Mouse (Mus musculus) cerebellum, adult 2 months (tissue): ENCODE data around the gene Gm17387. TPM values are rescaled to one million over a fixed set of nuclear protein-coding genes. Genes with fewer than 3 reads are reported as not detected.

Source experiments
- DNase-seq, 2 experiments: peaks; one replicate each; pipeline ENCODE4 v3.0.0; 2021
- H3K27ac ChIP-seq: fragments of 200-500 bp; 2 replicates; pipeline ENCODE4 v1.5.1; 2012; ENCODE audit warnings: low read length, control low read depth, inconsistent platforms; ENCODE audit not compliant: insufficient read depth
- H3K27me3 ChIP-seq: fragments of 200-500 bp; 2 replicates; pipeline ENCODE4 v1.6.1; 2012; ENCODE audit warnings: inconsistent platforms, mild to moderate bottlenecking, low read length, moderate library complexity; ENCODE audit not compliant: control insufficient read depth, insufficient read depth
- H3K4me1 ChIP-seq: fragments of 200-500 bp; 2 replicates; pipeline ENCODE4 v1.6.1; 2011; ENCODE audit warnings: low read length; ENCODE audit not compliant: control insufficient read depth, insufficient read depth
- H3K4me3 ChIP-seq: fragments of 200-500 bp; replicated peaks from 2 replicates; pipeline ENCODE3; 2011; ENCODE audit warnings: mild to moderate bottlenecking, low read depth, low read length, control low read depth; ENCODE audit not compliant: insufficient read depth
- CTCF ChIP-seq: fragments of 200-500 bp; IDR thresholded peaks from 2 replicates; pipeline ENCODE4 v1.5.1; 2011; ENCODE audit warnings: low read depth, mild to moderate bottlenecking, control low read depth, low read length, moderate library complexity, borderline replicate concordance; ENCODE audit not compliant: insufficient read depth
- POLR2A ChIP-seq: fragments of 200-500 bp; IDR thresholded peaks from 2 replicates; pipeline ENCODE4 v1.6.1; 2011; ENCODE audit warnings: low read length, control low read depth, borderline replicate concordance; ENCODE audit not compliant: insufficient read depth
- WGBS: fragments of 180-500 bp; shearing (Covaris S2); methylation state at CpG from one replicate; pipeline ENCODE4 v1.1.7; 2018; 5-methylcytosine and 5-hydroxymethylcytosine counted together
- polyA plus RNA-seq: library from polyadenylated mRNA; depleted of rRNA; stranded (reverse); fragments of >200 nt; gene quantifications from 2 replicates; pipeline ENCODE4 v1.2.3, GENCODE M21; 2012; rRNA removed

The Gm17387 gene
- polyA plus RNA-seq, 1 experiment: not detected

GRCm38 (mm10) chr7:141064175-141064574 is 35.2 kb downstream of the Gm17387 start:
- TF ChIP-seq CTCF (no peak), POLR2A (no peak)
- no peaks in the 10 kb centered on the region for H3K27me3 ChIP-seq
- DNase-seq: no peak
- peaks cover 20% of the 10 kb centered on the region for H3K4me1 ChIP-seq
- H3K4me3 ChIP-seq: no peak overlapping the region
- no peak overlapping the region for H3K27ac ChIP-seq
- WGBS: 89% methylated on average over 7 of the region's 7 CpGs

- no peak for DNase-seq
- Histone ChIP-seq H3K4me3 (no peak overlapping the region), H3K27ac (no peak overlapping the region), H3K27me3 (no peaks in the 10 kb centered on the region), H3K4me1 (peaks cover 20% of the 10 kb centered on the region)
- WGBS: 68% methylated on average over 7 of the region's 7 CpGs
- TF ChIP-seq POLR2A (no peak), CTCF (no peak)
Observed at GRCm38 (mm10) chr7:141064576-141064975, 35.6 kb downstream of the Gm17387 start.

GRCm38 (mm10) chr7:141068351-141068750 is 39.4 kb downstream of the Gm17387 start:
- no peak for TF ChIP-seq CTCF
- no peak for TF ChIP-seq POLR2A
- DNase-seq: peak in 1 of 2 experiments; percentile 15
- Histone ChIP-seq H3K4me1 (peaks cover 5% of the 10 kb centered on the region), H3K27me3 (no peaks in the 10 kb centered on the region), H3K4me3 (no peak overlapping the region), H3K27ac (no peak overlapping the region)
- WGBS: 84% methylated on average over 19 of the region's 19 CpGs

- 2% methylated on average over 51 of the region's 51 CpGs for WGBS
- H3K4me3 ChIP-seq: peak overlapping the region; percentile 36
- TF ChIP-seq POLR2A (peak; percentile 9; the same call in 1 of the 2 replicates), CTCF (peak; percentile 72; the same call in 1 of the 2 replicates)
- no peaks in the 10 kb centered on the region for H3K4me1 ChIP-seq
- H3K27ac ChIP-seq: no peak overlapping the region
- no peaks in the 10 kb centered on the region for H3K27me3 ChIP-seq
- peak; percentile 62 to 72 for DNase-seq
Observed at GRCm38 (mm10) chr7:141070058-141070862, 41.3 kb downstream of the Gm17387 start.

GRCm38 (mm10) chr7:141072017-141072745 is 43.2 kb downstream of the Gm17387 start:
- peak in 1 of 2 experiments; percentile 12 for DNase-seq
- no peaks in the 10 kb centered on the region for H3K4me1 ChIP-seq
- H3K27ac ChIP-seq: no peak overlapping the region
- TF ChIP-seq POLR2A (no peak), CTCF (peak; percentile 50; the same call in 1 of the 2 replicates)
- WGBS: 46% methylated on average over 23 of the region's 23 CpGs
- H3K4me3 ChIP-seq: no peak overlapping the region
- H3K27me3 ChIP-seq: no peaks in the 10 kb centered on the region

GRCm38 (mm10) chr7:141073782-141074181 is 44.9 kb downstream of the Gm17387 start:
- Histone ChIP-seq H3K27me3 (no peaks in the 10 kb centered on the region), H3K27ac (no peak overlapping the region), H3K4me3 (no peak overlapping the region), H3K4me1 (no peaks in the 10 kb centered on the region)
- WGBS: 74% methylated on average over 4 of the region's 4 CpGs
- DNase-seq: peak in 1 of 2 experiments; percentile 4
- TF ChIP-seq CTCF (no peak), POLR2A (no peak)

- WGBS: 93% methylated on average over 15 of the region's 15 CpGs
- TF ChIP-seq CTCF: no peak
- TF ChIP-seq POLR2A: no peak
- H3K4me3 ChIP-seq: no peak within 1 kb of the TSS
- no peaks in the 10 kb centered on the region for H3K27me3 ChIP-seq
- no peak within 1 kb of the TSS for H3K27ac ChIP-seq
- no peaks in the 10 kb centered on the region for H3K4me1 ChIP-seq
- DNase-seq: peak in 1 of 2 experiments; percentile 7
Observed at GRCm38 (mm10) chr7:141077841-141078240, 48.9 kb downstream of the Gm17387 start, which contains the start of gene Pkp3. Pkp3 (plus strand) TSS chr7:141078218.

GRCm38 (mm10) chr7:141078876-141079275 is 49.9 kb downstream of the Gm17387 start:
- peak in 1 of 2 experiments; percentile 5 for DNase-seq
- Histone ChIP-seq H3K4me3 (no peak overlapping the region), H3K4me1 (no peaks in the 10 kb centered on the region), H3K27ac (no peak overlapping the region), H3K27me3 (no peaks in the 10 kb centered on the region)
- TF ChIP-seq POLR2A (no peak), CTCF (no peak)
- WGBS: 77% methylated on average over 4 of the region's 4 CpGs

Other genes starting within 250 kb of the Gm17387 start
- gene Syce1, start 241.3 kb upstream of the Gm17387 start, polyA plus RNA-seq: 0.11 and 0.79 TPM in 2 replicates
- gene Zfp941, start 207.0 kb upstream of the Gm17387 start, polyA plus RNA-seq: 13.2 and 14.5 TPM in 2 replicates
- gene Urah, start 194.1 kb upstream of the Gm17387 start, polyA plus RNA-seq: 0.38 and 0.62 TPM in 2 replicates
- gene Scgb1c1, start 183.6 kb upstream of the Gm17387 start, polyA plus RNA-seq: not detected in 2 replicates
- 0.13 TPM in 1 of 2 replicates, not detected in the other for gene Odf3, start 181.3 kb upstream of the Gm17387 start, polyA plus RNA-seq
- gene Gm45785, start 172.8 kb upstream of the Gm17387 start, polyA plus RNA-seq: 0.15 and 0.25 TPM in 2 replicates
- 71.1 and 74.7 TPM in 2 replicates for gene Ric8a, start 172.2 kb upstream of the Gm17387 start, polyA plus RNA-seq
- 30.8 TPM in 2 replicates for gene Bet1l, start 171.6 kb upstream of the Gm17387 start, polyA plus RNA-seq
- gene Psmd13, start 147.2 kb upstream of the Gm17387 start, polyA plus RNA-seq: 107 and 109 TPM in 2 replicates
- gene Sirt3, start 146.8 kb upstream of the Gm17387 start, polyA plus RNA-seq: 93.6 and 99.4 TPM in 2 replicates
- gene Cox8b, start 128.7 kb upstream of the Gm17387 start, polyA plus RNA-seq: 4.9 and 7.9 TPM in 2 replicates
- 0.18 and 0.54 TPM in 2 replicates for gene Nlrp6, start 108.2 kb upstream of the Gm17387 start, polyA plus RNA-seq
- 5.6 and 6.6 TPM in 2 replicates for gene Pgghg, start 87.7 kb upstream of the Gm17387 start, polyA plus RNA-seq
- 0.16 TPM in 1 of 2 replicates, not detected in the other for gene Ifitm5, start 78.8 kb upstream of the Gm17387 start, polyA plus RNA-seq
- gene Gm45717, start 73.2 kb upstream of the Gm17387 start, polyA plus RNA-seq: not detected in 2 replicates
- gene Ifitm2, start 73.1 kb upstream of the Gm17387 start, polyA plus RNA-seq: 31.7 and 35.3 TPM in 2 replicates
- gene Ifitm1, start 61.9 kb upstream of the Gm17387 start, polyA plus RNA-seq: 19.9 and 20.0 TPM in 2 replicates
- 44.4 and 47.9 TPM in 2 replicates for gene Ifitm3, start 18.4 kb upstream of the Gm17387 start, polyA plus RNA-seq
- gene Ifitm6, start 11.2 kb upstream of the Gm17387 start, polyA plus RNA-seq: 0.56 and 0.87 TPM in 2 replicates
- gene B4galnt4, start 32.0 kb downstream of the Gm17387 start, polyA plus RNA-seq: 79.0 and 90.6 TPM in 2 replicates
- gene Pkp3, start 49.1 kb downstream of the Gm17387 start, polyA plus RNA-seq: 9.6 and 11.2 TPM in 2 replicates
- gene Sigirr, start 71.4 kb downstream of the Gm17387 start, polyA plus RNA-seq: 2.8 and 4.1 TPM in 2 replicates
- 0.08 TPM in 1 of 2 replicates, not detected in the other for gene Ano9, start 88.7 kb downstream of the Gm17387 start, polyA plus RNA-seq
- gene Ptdss2, start 93.3 kb downstream of the Gm17387 start, polyA plus RNA-seq: 62.4 and 64.2 TPM in 2 replicates
- gene Rnh1, start 143.7 kb downstream of the Gm17387 start, polyA plus RNA-seq: 66.9 and 67.4 TPM in 2 replicates
- 169 and 186 TPM in 2 replicates for gene Hras, start 164.9 kb downstream of the Gm17387 start, polyA plus RNA-seq
- gene Lrrc56, start 165.0 kb downstream of the Gm17387 start, polyA plus RNA-seq: 5.6 and 6.3 TPM in 2 replicates
- gene Lmntd2, start 184.9 kb downstream of the Gm17387 start, polyA plus RNA-seq: 0.19 and 0.26 TPM in 2 replicates
- gene Rassf7, start 186.7 kb downstream of the Gm17387 start, polyA plus RNA-seq: 5.5 TPM in 2 replicates
- gene Phrf1, start 199.7 kb downstream of the Gm17387 start, polyA plus RNA-seq: 31.2 and 32.0 TPM in 2 replicates
- gene Irf7, start 237.3 kb downstream of the Gm17387 start, polyA plus RNA-seq: 4.7 and 5.6 TPM in 2 replicates
- gene Cdhr5, start 247.7 kb downstream of the Gm17387 start, polyA plus RNA-seq: 0.07 TPM in 1 of 2 replicates, not detected in the other